In the genomic region with DNA sequence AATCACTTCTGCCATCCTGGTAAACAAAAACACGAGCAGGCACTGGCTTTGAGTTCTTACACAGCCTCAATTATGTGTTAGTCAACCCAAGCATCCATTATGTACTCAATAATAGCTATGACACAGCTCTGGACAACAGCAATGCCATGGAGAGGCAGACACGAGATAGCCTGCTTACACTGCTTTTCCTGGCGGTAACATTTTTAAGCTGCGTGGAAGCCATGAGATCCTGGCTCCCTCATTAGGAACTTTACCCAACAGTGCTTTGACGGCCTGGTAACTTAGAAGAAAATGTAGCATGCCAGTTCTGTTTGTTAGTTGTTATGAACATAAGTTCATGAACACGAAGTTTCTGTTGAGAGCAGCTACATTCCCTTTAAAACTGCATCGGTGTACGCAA, we compare ENCODE assay signal across 9 mouse cellular contexts. TPM values are rescaled to one million over a fixed set of nuclear protein-coding genes. Genes with fewer than 3 reads are reported as not detected.
DNase-seq lines count a peak whose midpoint lies in the region; ATAC-seq and TF ChIP-seq lines count a peak whose summit lies in the region.
"Had no signal": no experiment of that assay in that cellular context is flagged by ENCODE, and none has a peak within 500 bp of the region (broad histone marks: within the 10 kb centered on the region; RNA-seq: fewer than 3 reads in every experiment).

No protein-coding gene starts in this region.

- no peak for ATAC-seq in erythroblast, adult 5-6 weeks (replicated peaks; ENCODE audit: low FRiP score, poor library complexity, severe bottlenecking)
- ATAC-seq in lung, embryonic 14.5 days (ENCODE audit: insufficient read depth): no peak
- ATAC-seq in intestine, embryonic 14.5 days (replicated peaks; ENCODE audit: low FRiP score, low TSS enrichment, low read depth): no peak
- no peak for ATAC-seq in neural tube, embryonic 12.5 days (ENCODE audit: low FRiP score, low read depth)
- ATAC-seq: forebrain, embryonic 16.5 days had no signal

- 55% methylated on average over 8 of the region's 8 CpGs for WGBS in lung, embryonic 14.5 days
- WGBS in intestine, embryonic 14.5 days: 71% methylated on average over 8 of the region's 8 CpGs
- WGBS in neural tube, embryonic 12.5 days: 52% methylated on average over 8 of the region's 8 CpGs

- no peak for TF ChIP-seq CTCF in lung, embryonic 14.5 days (IDR thresholded peaks at IDR 0.05; ENCODE audit: low read depth)

- H3K27me3 ChIP-seq in erythroblast, embryonic 14.5 days (ENCODE audit: control insufficient read depth): peaks cover 2% of the 10 kb centered on the region; the same call in 1 of the 2 replicates
- H3K27me3 ChIP-seq in lung, embryonic 14.5 days (ENCODE audit: insufficient read depth, low read length): no peaks in the 10 kb centered on the region
- H3K27me3 ChIP-seq in intestine, embryonic 14.5 days (replicated peaks; ENCODE audit: control insufficient read depth, insufficient read depth, low read length): no peaks in the 10 kb centered on the region
- H3K27me3 ChIP-seq in neural tube, embryonic 12.5 days (replicated peaks): no peaks in the 10 kb centered on the region

- DNase-seq in lung, embryonic 14.5 days: no peak
- no peak for DNase-seq in lung, adult 18-20 months
- no peak for DNase-seq in intestine, embryonic 14.5 days (ENCODE audit: low spot score)
- no peak for DNase-seq in gastrocnemius, adult 8-10 months (ENCODE audit: low spot score in 2 of 2)
- no peak for DNase-seq in c-Kit-positive CD71-positive TER-119-positive erythroid progenitor cells, embryonic 14.5 days (ENCODE audit: low spot score)

- no peaks in the 10 kb centered on the region for H3K9me3 ChIP-seq in erythroblast, embryonic 14.5 days (ENCODE audit: control insufficient read depth, low read length)
- H3K9me3 ChIP-seq in lung, embryonic 14.5 days (ENCODE audit: low read depth, low read length): no peaks in the 10 kb centered on the region
- H3K9me3 ChIP-seq in intestine, embryonic 14.5 days (ENCODE audit: control insufficient read depth, low read length): no peaks in the 10 kb centered on the region
- H3K9me3 ChIP-seq in neural tube, embryonic 12.5 days: no peaks in the 10 kb centered on the region

- no peak overlapping the region for H3K27ac ChIP-seq in lung, embryonic 14.5 days (ENCODE audit: low read depth)
- no peak overlapping the region for H3K27ac ChIP-seq in intestine, embryonic 14.5 days (ENCODE audit: low read depth)
- no peak overlapping the region for H3K27ac ChIP-seq in neural tube, embryonic 12.5 days

- peak overlapping the region; percentile 99 for H3K4me3 ChIP-seq in erythroblast, embryonic 14.5 days (replicated peaks)
- H3K4me3 ChIP-seq in lung, embryonic 14.5 days (ENCODE audit: low read depth, low read length): 0 out of 2 replicates have a peak overlapping the region, but pooled peaks have one; percentile 99
- no peak overlapping the region for H3K4me3 ChIP-seq in intestine, embryonic 14.5 days (ENCODE audit: low read depth, low read length)
- H3K4me3 ChIP-seq in neural tube, embryonic 12.5 days: no peak overlapping the region

- H3K9ac ChIP-seq in lung, embryonic 14.5 days: no peak overlapping the region
- H3K9ac ChIP-seq in intestine, embryonic 14.5 days (ENCODE audit: low read length): no peak overlapping the region
- no peak overlapping the region for H3K9ac ChIP-seq in neural tube, embryonic 12.5 days

- H3K4me1 ChIP-seq in erythroblast, embryonic 14.5 days (ENCODE audit: control insufficient read depth): peaks cover 40% of the 10 kb centered on the region
- peaks cover 17% of the 10 kb centered on the region for H3K4me1 ChIP-seq in lung, embryonic 14.5 days (ENCODE audit: insufficient read depth)
- H3K4me1 ChIP-seq in intestine, embryonic 14.5 days (replicated peaks; ENCODE audit: control insufficient read depth, insufficient read depth, low read length): peaks cover 18% of the 10 kb centered on the region
- H3K4me1 ChIP-seq in neural tube, embryonic 12.5 days: peaks cover 20% of the 10 kb centered on the region

- no peaks in the 10 kb centered on the region for H3K36me3 ChIP-seq in erythroblast, embryonic 14.5 days (ENCODE audit: control insufficient read depth)
- H3K36me3 ChIP-seq in lung, embryonic 14.5 days (ENCODE audit: insufficient read depth): no peaks in the 10 kb centered on the region
- H3K36me3 ChIP-seq in intestine, embryonic 14.5 days (ENCODE audit: control insufficient read depth, insufficient read depth, low read length): no peaks in the 10 kb centered on the region
- no peaks in the 10 kb centered on the region for H3K36me3 ChIP-seq in neural tube, embryonic 12.5 days

- H3K4me2 ChIP-seq in lung, embryonic 14.5 days: peak overlapping the region; percentile 91; the same call in 1 of the 2 replicates
- peak overlapping the region; percentile 91 for H3K4me2 ChIP-seq in intestine, embryonic 14.5 days (ENCODE audit: low read length)
- peak overlapping the region; percentile 84; the same call in 1 of the 2 replicates for H3K4me2 ChIP-seq in neural tube, embryonic 12.5 days (replicated peaks)

RNA-seq across cellular contexts. Expression of a gene that starts 0.5 kb away (rescaled TPM):
- 0.67 and 1.1 TPM in 2 replicates for polyA plus RNA-seq in erythroblast, embryonic 14.5 days (2012)
- 55.5 and 73.6 TPM in 2 replicates for total RNA-seq in erythroblast, adult 5-6 weeks (2015; ENCODE audit: low replicate concordance)
- total RNA-seq in erythroblast, adult 5-6 weeks (2017; ENCODE audit: low replicate concordance): 53.2 and 70.4 TPM in 2 replicates
- polyA plus RNA-seq in lung, embryonic 14.5 days (2014; fragmentation: Nextera tagmentation; extraction: Ambion mirVana): 405 and 425 TPM in 2 replicates
- polyA plus RNA-seq in intestine, embryonic 14.5 days (2014; fragmentation: Nextera tagmentation; extraction: Ambion mirVana): 345 and 370 TPM in 2 replicates
- 309 and 317 TPM in 2 replicates for polyA plus RNA-seq in neural tube, embryonic 12.5 days (2016; fragmentation: Nextera tagmentation; extraction: Ambion mirVana)
- total RNA-seq in gastrocnemius, adult 8-10 months (2022): 100 to 1,000 TPM; 109 to 133 (median 125) TPM

RNA-seq across cellular contexts. Expression of a gene that starts 36.2 kb away (rescaled TPM):
- polyA plus RNA-seq in erythroblast, embryonic 14.5 days (2012): 0.65 and 0.97 TPM in 2 replicates
- total RNA-seq in erythroblast, adult 5-6 weeks (2015; ENCODE audit: low replicate concordance): 10.0 and 15.3 TPM in 2 replicates
- total RNA-seq in erythroblast, adult 5-6 weeks (2017; ENCODE audit: low replicate concordance): 18.2 and 21.3 TPM in 2 replicates
- 58.0 and 60.9 TPM in 2 replicates for polyA plus RNA-seq in lung, embryonic 14.5 days (2014; fragmentation: Nextera tagmentation; extraction: Ambion mirVana)
- 63.5 and 63.8 TPM in 2 replicates for polyA plus RNA-seq in intestine, embryonic 14.5 days (2014; fragmentation: Nextera tagmentation; extraction: Ambion mirVana)
- 50.4 and 51.9 TPM in 2 replicates for polyA plus RNA-seq in neural tube, embryonic 12.5 days (2016; fragmentation: Nextera tagmentation; extraction: Ambion mirVana)
- total RNA-seq in gastrocnemius, adult 8-10 months (2022): 10 to 100 TPM; 51.4 to 54.0 (median 53.7) TPM

Comparison
In these comparisons a context has a peak if more than half of its experiments do, and no peak if none do; other contexts are left out.
1. H3K4me3 ChIP-seq: peak in erythroblast, embryonic 14.5 days (single experiment) and lung, embryonic 14.5 days (single experiment); none in intestine, embryonic 14.5 days (single experiment) and neural tube, embryonic 12.5 days (single experiment).
2. RNA of a gene that starts 0.5 kb away (polyA plus RNA-seq): 405 to 425 TPM in lung, embryonic 14.5 days, 345 to 370 TPM in intestine, embryonic 14.5 days and 309 to 317 TPM in neural tube, embryonic 12.5 days; 0.67 to 1.1 TPM in erythroblast, embryonic 14.5 days; every median in the first group is over 100 times any median in the second.
3. RNA of a gene that starts 36.2 kb away (polyA plus RNA-seq): 63.5 to 63.8 TPM in intestine, embryonic 14.5 days, 58.0 to 60.9 TPM in lung, embryonic 14.5 days and 50.4 to 51.9 TPM in neural tube, embryonic 12.5 days; 0.65 to 0.97 TPM in erythroblast, embryonic 14.5 days; every median in the first group is over 10 times any median in the second.
4. Peak in every context shown above with its lines, with median percentiles within 50 percentile points of each other: H3K4me2 ChIP-seq.